Mouse (Mus musculus): ENCODE results near the gene Psmd9.

Gene Psmd9

DNA sequence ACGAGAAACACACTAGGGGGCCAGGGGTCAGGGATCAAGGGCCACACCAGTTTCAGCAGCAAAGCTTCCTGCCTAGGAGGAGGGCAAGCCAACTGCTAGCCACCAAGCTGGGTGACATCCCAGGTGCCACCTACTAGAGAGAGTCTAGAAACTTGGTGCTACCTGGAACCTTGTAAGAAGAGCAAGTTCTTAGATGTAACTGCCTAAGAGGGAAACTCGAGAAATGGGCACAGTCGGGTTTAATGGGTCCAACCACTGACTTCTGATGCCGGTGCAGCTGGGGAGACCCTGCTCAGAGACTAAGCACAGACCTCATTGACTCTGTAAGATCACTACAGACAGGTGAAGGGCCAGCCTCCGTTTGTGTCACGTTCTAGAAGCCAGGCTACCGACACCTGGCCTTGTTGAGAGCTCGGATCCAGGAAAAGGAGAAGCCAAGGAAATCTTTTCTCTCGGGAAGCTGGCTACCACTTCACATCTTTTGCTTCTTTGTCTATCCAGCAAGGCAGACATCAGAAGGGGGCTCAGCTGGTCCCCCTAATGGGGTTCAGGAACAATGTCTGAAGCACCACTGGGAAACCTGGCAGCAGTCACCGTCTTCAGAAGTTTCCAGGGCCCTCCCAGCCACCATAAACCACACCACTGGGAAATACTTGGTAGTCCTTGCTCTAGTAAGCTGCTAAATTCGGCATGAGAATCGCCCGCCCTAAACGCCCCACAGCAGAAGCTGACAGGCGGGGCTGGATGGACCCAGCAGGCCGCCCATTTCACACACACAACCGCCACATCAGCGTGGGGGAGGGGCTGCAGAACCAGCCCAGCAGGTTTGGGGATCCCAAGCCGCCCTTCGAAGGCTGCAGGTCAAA, 31.9 kb upstream of the Psmd9 start:
- peak; percentile 95 for DNase-seq (ENCODE audit: low spot score in 2 of 2)

DNA sequence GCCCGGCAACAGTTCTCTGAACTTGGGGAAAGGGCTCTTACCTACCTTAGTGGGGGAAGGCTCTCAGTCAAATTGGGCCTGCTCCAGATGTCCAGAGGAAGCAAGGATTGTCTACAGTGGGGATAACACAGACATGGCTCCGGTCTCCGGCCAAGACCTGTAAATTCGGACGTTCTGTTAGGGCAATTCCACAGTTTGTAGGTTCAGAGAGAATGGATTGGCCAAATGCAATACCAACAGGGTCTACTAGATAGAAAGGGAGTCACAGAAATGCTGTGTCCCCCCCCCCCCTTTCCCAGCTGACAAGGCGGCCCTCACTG, 31.3 kb upstream of the Psmd9 start:
- no peak for DNase-seq (ENCODE audit: low spot score in 2 of 2)

DNA sequence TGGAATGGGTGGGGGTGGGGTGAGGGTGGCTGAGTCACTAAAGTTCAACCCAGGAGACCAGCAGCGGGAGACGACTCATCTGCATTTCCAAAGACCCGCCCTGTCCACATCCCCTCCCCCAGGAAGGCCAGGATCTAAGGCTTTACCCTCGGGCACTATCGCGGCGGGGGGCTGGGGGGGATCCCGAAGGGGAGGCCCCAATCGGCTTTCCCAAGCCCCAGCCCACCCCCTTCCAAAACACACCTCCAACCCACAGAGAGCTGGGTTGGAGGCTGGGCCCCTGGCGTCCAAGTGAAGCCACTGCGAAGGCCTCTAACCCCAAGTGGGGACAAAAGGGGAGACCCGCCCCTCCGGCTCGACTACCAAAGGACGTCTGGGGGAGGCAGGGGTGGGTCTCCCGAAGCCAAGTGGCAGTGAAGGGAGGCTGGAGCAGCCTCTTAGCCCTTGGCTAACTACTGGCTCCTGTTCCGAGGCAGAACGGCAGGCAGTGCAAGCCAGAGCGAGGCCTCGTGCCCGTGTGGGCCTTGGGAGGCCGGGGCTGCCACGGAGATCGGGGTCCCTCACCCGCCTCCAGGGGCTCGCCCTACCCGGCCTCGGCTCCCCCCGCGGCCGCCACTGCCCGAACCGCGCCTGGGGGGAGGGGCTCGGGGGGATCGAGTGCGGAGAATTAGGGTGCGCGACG, 30.8 kb upstream of the Psmd9 start:
- peak; percentile 74 to 79 for DNase-seq (ENCODE audit: low spot score in 2 of 2)

DNA sequence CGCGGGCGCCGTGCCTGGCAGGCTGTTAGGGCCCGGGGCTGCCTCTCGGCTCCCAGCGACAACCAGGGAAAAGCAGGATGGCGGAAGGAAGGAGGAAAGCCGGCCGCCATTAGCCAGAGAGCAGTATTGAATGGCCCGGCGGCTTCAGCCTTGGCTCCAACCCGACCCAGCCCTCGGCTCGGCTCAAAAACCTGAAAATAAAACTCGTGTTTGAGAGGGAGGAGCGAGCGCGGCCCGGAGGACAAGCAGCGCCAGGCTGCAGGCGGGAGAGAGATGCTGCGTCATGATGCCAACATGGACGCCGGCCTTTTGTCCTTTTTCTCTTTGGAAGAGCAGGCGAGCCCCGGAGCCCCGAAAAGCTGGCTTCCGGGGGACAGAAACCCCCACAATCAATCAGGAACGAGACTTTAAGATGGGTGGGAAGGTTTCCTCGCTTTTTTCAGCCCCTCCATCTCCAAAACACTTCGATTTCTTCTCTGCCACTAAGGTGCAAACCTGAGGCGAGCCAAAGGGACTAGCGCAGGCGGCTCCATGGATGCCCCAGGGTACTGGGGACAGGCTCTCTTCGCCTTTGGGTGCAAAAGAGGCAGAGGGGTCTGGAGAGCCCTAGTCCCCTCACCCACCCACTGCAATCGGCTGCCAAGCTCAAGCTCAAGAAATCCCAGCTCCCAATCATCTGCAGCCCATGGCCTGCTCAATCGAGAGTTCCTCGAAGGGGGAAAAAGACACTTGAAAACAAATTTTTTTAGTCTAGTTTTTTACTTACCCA, 30.1 kb upstream of the Psmd9 start:
- DNase-seq (ENCODE audit: low spot score in 2 of 2) = peak; percentile 78 to 89

DNA sequence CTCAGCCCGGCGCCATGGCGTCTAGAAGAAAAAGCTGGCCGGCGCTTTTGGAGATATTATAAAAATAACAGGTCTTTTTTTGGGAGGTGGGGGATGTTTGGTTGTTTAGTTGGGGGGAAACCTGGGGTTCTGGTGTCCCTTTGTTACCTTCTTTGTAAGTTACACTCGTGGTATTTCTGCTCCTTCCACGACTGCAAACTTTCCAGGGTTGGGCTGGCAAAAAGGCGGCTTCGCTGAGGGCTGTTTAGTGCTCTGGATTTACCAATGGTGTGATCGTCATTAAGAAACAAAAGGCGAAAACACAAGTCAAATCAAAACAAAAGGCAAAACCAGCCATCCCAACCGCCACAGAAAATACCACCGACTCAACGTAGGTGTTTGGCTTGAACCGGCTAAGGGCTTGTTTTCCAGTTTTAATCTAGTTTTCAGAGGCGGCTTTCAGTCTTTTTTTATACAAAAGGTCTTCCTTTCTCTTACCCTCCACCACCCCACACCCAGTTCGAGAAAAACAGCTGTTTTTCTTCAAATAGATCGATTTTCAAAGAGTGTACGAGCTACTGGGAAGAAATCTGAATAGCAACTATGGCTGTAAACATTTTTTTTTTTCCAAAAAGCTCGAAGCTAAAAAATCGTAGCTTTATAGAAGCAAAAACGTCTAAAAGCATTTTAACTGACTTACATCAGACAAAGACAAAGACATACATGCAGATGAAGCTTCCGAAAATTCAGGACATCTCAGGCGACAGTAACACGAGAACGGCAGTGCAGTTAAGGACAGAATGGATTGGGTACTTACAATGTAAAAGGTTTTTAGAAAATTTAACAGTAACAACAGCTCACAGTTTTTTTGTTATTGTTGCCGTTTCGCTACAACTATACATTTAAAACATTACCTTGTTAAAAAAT, 29.2 kb upstream of the Psmd9 start:
- DNase-seq (ENCODE audit: low spot score in 2 of 2) = peak in 1 of 2 experiments; percentile 21

DNA sequence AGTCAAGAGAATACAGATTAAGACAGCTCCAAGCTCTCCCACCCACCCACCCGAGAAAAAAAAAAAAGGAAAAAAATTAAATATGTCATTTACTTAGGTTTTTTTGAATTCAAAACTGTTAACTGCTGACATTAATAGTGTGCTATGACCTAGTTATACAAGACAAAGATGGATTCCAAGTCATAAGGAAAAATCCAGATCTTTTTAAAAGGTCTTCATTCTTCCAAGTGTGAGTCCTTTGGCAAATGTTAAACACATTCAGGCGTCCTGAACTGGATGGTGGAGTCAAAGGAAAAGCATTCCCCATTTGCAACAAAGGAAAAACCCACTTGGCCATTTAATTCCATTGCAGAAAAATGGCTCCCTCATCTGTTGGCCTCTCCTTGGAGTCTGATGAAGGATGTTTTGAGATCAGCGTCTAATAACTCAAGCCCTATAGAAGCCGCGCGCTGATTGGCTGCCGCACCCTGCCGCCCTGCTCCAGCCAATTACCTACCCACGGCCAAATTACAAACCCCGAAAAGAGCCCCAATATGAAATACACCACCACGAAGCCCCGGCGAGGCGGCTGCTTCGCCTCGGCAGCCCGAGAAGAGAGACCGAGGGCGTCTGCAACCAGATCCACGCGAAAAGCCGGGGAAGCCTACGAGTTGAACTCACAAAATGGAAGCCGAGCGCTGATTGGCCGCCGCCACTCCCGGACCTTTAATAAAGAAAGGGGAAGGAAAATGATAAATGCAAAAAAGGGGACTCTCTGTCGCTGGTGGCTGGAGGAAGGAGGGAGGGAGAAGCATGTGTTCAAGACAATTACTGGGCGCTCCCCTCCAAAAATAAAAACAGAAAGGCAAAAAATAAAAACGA, 28.3 kb upstream of the Psmd9 start:
- DNase-seq (ENCODE audit: low spot score in 2 of 2) = peak; percentile 90 to 92

DNA sequence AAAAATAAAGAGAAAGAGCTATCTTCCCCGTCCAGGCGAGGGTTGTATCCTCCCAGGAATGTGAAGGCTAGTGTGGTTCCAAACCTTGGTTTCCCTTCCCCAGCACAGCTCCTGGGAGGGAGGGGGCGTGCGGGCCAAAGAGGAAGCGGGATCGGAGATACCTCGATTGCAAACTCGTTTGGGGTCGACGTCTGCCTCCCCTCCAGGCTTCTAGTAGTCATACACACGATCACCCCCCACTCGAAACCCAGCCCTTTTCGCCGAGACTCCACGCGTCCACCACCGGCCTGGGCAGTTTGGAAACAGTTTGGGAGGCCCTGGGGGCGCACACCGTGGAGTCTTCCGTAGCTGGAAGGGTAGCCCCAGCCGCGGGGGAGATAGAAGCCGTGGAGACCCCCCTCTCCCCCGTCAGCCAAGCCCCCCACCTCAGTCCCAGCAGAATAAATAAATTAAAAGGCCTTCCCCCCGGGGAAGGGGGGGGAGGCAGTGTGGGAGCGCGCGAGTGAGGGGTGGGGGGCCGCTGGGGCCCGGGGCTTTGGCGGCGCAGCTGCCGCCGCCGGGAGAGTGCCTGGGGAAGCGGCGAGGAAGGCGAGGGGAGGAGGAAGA, 27.6 kb upstream of the Psmd9 start:
- peak in 1 of 2 experiments; percentile 42 for DNase-seq (ENCODE audit: low spot score in 2 of 2)

DNA sequence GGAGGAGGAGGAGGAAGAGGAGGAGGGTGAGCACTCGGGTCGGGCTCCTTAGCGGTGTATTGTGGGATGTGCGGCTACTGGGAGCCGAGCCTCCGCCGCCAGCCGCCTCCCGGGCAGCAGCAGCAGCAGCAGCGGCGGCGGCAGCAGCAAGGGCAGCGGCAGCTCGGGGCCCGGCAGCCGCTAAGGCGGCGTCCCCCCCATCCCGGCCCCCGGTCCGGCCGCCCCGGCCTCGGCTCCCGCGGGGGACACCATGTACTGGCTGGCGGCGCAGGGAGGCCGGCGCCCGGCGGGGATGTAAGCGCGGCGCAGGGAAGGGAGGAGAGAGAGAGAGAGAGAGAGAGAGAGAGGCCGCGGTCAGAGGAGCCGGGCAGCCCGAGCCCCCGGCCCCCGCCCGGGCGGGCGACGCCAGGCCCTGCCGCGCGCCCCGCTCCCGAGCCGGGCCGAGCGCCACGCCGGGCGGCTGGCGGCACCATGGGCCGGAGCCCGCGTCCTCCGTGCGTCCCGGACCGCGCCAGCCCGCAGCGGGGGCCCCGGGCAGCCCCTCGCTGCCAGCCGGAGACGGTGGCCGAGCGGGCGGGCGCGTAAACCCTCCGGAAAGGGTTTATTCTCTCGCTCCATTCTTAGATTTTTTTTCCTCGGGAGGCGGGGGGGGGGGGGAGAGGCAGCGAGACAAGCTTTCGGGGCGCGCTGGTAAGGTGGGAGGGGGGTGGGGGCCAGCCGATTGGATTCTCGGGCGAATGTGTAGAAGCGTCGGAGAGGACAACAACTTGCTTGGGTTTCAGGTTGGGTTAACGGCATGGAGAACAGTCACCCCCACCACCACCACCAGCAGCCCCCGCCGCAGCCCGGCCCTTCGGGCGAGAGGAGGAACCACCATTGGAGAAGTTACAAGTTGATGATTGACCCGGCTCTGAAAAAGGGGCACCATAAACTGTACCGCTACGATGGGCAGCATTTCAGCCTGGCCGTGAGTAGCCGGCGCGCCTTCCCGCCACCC, 26.8 kb upstream of the Psmd9 start, which contains the start of gene Setd1b:
Gene Setd1b, plus strand, starts transcription at position 33 of the 997 bp plus-strand sequence.
- peak in 1 of 2 experiments; percentile 44 for DNase-seq (ENCODE audit: low spot score in 2 of 2)

DNA sequence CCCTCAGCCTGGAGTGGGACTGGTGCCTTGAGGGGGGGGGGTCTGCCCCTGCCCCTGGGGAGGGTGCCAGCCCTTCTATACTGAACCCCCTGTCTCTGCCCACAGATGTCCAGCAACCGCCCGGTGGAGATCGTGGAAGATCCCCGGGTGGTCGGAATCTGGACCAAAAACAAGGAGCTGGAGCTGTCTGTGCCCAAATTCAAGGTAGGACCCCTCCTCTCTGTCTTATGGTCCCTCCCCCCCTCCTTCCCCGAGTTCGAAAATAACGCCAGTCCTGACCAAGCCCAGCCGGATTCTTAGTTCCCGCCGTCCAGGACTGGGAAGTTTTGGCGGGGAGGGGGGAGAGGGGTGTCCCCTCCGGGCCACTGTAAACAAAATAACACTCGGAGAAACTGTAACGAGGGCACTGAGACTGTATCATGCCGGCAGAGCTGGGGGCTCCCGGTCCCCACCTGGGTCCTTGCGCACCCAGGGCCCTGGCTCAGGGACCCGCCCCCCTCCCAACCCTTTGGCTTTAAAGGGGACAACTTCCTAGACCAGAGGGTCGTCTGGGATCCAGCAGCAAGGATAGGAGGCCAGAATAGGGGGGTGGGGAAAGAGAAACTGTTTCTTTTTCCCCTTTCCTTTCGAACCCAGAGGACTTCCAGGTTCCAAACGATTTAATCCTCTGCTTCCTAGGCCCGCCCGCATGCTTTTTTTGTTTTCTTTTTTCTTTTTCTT, 25.8 kb upstream of the Psmd9 start:
- DNase-seq (ENCODE audit: low spot score in 2 of 2) = no peak

DNA sequence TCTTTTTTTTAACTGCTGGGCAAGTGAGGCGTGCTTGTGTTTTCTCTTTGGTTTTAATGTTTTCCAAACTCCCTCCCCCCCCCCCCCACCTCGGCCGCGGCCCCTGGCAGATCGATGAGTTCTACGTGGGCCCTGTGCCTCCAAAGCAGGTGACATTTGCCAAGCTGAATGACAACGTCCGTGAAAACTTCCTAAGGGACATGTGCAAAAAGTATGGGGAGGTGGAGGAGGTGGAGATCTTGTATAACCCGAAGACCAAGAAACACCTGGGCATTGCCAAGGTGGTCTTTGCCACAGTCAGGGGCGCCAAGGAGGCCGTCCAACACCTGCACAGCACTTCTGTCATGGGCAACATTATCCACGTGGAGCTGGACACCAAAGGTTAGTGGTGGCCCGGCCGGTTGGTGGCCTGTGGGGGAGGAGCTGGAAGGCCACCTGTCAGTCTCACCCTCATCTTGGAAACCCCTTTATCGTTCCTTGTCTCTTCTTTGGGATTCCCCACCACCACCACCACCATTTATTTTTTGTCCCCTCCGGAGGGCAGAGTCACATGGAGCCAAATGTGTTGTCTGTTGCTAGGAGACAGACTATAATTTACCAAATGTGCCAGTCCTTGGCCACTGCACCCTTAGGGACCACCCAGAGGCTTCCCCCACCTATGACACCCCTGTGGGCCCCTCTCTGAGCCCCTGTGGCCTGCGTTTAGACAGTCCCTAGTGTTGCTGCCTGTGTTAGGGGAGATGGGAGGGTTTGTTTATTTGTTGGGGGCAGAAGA, 25.1 kb upstream of the Psmd9 start:
- no peak for DNase-seq (ENCODE audit: low spot score in 2 of 2)

DNA sequence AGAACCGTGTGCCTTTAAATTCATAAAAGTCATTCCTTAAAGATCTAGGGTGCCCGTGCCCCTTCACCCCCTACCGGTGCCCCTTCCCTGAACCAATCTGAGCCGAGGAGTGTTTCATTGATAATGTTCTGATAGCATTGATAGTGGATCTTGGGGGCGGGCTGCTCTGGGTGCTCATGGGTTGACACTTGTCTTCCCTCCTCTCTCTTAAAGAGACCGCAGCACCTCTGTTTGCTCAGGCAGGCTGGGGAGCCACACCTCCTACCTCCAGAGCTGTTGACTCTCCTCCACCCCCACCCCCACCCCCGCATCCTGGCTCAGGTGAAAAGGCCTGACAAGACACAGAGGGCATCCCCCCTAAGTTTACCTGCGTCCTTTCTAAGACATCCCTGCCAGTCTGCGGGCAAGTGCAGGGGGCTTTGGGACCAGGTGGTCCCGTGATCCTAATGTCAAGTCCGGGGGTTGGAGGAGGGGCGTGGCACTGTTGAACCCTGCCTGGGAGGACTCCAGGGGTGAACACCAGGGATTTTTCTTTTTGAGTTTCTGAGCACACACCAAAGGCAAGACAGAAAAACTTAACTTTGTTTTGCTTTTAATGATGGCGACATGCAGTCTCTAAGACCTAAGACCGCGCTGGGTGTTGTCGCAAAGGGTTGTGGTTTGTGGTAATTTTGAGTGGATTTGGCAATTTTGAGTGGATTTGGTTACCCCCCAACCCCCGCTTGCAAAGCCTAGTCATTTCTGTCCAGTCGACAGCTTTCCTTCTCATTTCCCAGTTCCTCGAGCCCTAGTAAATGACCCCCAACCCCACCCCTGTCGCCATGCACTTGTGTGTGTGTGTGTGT, 24.2 kb upstream of the Psmd9 start:
- peak in 1 of 2 experiments; percentile 10 for DNase-seq (ENCODE audit: low spot score in 2 of 2)

DNA sequence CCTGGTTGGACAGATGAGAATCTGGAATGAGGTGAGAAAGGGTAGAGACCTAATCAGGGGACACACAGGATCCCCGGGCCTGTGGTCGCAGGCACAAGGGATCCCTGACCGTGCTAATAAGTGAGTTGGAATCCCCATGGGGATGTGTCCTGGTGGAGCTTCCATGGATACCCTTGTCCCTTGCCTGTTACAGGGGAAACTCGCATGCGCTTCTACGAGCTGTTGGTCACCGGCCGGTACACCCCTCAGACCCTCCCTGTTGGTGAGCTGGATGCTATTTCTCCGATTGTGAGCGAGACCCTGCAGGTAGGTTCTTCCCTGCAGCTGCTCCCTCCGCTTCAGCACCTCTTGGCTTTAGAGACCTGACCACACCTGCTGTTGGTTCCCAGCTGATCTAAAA, 22.9 kb upstream of the Psmd9 start:
- no peak for DNase-seq (ENCODE audit: low spot score in 2 of 2)

DNA sequence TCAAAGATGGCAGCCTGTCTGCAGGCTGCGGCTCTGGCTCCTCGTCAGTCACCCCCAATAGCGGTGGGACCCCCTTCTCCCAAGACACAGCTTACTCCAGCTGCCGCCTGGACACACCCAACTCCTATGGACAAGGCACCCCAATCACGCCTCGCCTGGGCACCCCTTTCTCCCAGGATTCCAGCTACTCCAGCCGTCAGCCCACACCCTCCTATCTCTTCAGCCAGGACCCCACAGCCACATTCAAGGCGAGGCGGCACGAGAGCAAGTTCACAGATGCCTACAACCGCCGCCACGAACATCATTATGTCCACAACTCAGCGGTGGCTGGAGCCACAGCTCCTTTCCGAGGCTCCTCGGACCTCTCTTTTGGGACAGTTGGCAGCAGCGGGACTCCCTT, 21.6 kb upstream of the Psmd9 start:
- DNase-seq (ENCODE audit: low spot score in 2 of 2) = no peak

DNA sequence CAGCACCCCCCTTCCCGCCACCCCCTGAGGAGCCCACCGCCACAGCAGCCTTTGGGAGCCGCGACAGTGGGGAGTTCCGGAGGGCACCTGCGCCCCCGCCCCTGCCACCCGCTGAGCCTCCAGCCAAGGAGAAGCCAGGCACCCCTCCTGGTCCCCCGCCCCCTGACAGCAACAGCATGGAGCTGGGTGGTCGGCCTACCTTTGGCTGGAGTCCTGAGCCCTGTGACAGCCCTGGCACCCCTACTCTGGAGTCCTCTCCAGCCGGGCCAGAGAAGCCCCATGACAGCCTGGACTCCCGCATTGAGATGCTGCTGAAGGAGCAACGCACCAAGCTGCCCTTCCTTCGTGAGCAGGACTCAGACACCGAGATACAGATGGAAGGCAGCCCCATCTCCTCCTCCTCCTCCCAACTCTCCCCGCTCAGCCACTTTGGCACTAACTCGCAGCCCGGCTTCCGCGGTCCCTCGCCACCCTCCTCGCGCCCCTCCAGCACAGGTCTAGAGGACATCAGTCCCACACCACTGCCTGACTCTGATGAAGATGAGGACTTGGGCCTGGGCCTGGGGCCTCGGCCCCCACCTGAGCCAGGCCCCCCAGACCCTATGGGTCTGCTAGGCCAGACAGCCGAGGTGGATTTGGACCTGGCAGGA, 21.0 kb upstream of the Psmd9 start:
- DNase-seq (ENCODE audit: low spot score in 2 of 2) = no peak

DNA sequence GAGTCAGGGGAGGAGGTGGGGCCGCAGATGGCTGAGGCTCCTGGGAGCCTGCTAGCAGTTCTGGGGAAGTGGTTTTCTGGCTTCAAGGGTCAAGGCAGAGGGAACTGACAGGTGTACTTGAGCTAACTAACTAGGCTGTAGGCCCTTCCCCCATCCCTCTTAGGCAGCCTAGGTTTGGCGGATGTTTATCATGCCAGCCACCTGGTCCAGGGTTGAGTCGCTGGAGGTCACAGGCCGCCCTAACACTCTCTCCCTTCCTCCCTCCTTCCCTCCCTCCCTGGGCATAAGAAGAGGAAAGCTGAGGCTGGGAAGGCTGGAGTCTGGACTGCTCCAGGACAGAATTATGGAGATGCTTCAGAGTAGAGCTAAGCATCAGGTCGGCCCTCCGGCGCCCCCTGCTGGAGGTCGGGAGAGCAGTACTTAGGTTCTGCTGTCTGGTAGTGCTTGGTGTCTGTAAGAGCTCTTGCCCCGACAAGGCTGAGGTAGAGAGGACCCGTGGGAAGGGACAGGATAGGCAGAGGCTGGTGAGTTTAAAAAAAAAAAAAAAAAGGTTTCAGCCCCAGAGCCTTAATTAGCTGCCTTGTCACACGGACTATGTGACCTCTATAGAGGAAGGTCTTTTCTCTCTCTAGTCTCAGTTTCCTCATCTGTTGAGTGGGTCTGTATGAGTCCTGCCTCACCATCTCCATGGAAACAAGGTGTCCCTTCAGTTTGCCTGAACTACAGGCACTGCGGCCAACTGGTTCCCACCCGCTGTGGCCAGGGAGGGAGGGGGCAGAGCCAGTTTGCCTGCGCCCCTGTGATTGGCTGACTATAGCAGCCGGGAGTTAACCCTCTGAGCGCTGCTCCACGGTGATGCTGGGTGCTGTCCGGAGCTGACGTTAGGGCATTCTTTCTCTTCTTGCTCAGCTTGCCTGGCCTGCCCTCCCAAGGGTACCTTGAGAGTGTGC, 19.5 kb upstream of the Psmd9 start:
- peak; percentile 83 to 91 for DNase-seq (ENCODE audit: low spot score in 2 of 2)
